In the genomic region with DNA sequence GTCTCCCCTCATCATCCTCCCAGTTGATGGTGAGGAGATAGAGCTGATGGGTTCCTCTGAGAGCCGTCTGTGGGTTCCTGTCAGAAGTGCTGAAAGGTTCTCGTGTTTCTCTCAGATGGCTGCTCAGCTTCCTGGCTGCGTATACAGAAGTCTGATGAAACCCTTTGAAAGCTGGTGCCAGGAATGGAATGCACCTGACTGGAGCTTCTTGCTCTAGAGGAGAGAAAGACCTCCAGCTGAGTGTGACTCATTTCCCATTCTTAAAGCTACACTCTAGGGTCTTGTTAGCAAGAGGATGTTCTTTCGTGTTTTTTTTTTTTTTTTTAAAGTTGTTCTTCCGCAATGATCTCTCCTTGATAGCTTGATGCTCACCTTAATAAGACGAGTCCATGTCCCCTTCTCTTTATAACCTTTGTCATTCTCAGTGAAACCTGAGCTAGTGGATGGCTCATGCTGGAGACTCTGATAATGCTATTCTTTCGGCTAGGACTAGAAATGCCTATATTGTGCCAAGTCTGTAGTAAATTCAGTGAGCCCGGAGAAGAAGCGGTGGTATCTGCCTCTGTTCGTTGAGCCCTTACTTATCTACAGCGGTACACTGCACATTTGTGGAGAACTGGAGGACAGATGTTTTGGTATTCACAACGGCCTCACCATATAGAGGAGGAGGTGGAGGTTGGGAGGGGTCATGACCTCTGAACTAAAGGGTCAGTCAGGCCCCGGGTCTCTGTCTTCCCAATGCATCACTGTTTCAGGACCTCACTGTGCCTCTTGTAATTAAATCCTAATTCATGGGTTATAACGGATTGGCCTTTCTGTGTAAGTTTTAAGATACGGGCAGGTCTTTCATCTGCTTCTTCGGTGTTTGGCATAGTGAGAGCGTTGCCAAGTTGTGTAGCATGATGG, we compare ENCODE assay signal across 9 mouse cellular contexts. TPM values are rescaled to one million over a fixed set of nuclear protein-coding genes. Genes with fewer than 3 reads are reported as not detected.
DNase-seq lines count a peak whose midpoint lies in the region; ATAC-seq and TF ChIP-seq lines count a peak whose summit lies in the region.
"Had no signal": no experiment of that assay in that cellular context is flagged by ENCODE, and none has a peak within 500 bp of the region (broad histone marks: within the 10 kb centered on the region; RNA-seq: fewer than 3 reads in every experiment).

No protein-coding gene starts in this region.

- no peak overlapping the region for H3K9ac ChIP-seq in heart, embryonic 14.5 days (ENCODE audit: low read length)
- no peak overlapping the region for H3K9ac ChIP-seq in hindbrain, embryonic 16.5 days (ENCODE audit: low read depth, low read length)
- H3K9ac ChIP-seq in midbrain, embryonic 14.5 days (replicated peaks; ENCODE audit: low read length), result peak overlapping the region; percentile 86; the same call in 1 of the 2 replicates
- H3K9ac ChIP-seq: liver, embryonic 13.5 days had no signal

- H3K27ac ChIP-seq in heart, embryonic 14.5 days (replicated peaks in 1 of 2; ENCODE audit: control insufficient read depth in 1 of 2, insufficient read depth in 1 of 2, low read depth in 2 of 2, low read length in 2 of 2), result no peak overlapping the region
- no peak overlapping the region for H3K27ac ChIP-seq in hindbrain, embryonic 16.5 days (ENCODE audit: low read depth, low read length)
- no peak overlapping the region for H3K27ac ChIP-seq in midbrain, embryonic 14.5 days (replicated peaks; ENCODE audit: low read depth, low read length)
- no peak overlapping the region for H3K27ac ChIP-seq in left cerebral cortex, adult 2 months
- H3K27ac ChIP-seq: liver, embryonic 13.5 days had no signal

- intact Hi-C loops in left cerebral cortex, adult 2 months (cut with DNase I), result loop anchor here (5.0 kb wide), 1 partner anchor 125 kb away; no protein-coding TSS in a partner anchor

- peak overlapping the region; percentile 99 for H3K4me2 ChIP-seq in heart, embryonic 14.5 days (ENCODE audit: low read length)
- peak overlapping the region; percentile 81 for H3K4me2 ChIP-seq in hindbrain, embryonic 16.5 days (ENCODE audit: low read length)
- H3K4me2 ChIP-seq in midbrain, embryonic 14.5 days (ENCODE audit: low read length), result peak overlapping the region; percentile 92

- ATAC-seq in heart, embryonic 14.5 days (ENCODE audit: insufficient number of reproducible peaks, insufficient read depth, low FRiP score, low read depth), result no peak
- ATAC-seq in hindbrain, embryonic 16.5 days, result no peak
- ATAC-seq in midbrain, embryonic 14.5 days (ENCODE audit: low FRiP score, low TSS enrichment), result no peak

- 71% methylated on average over 17 of the region's 17 CpGs for WGBS in heart, embryonic 14.5 days
- WGBS in hindbrain, embryonic 16.5 days, result 49% methylated on average over 17 of the region's 17 CpGs
- WGBS in midbrain, embryonic 14.5 days, result 50% methylated on average over 17 of the region's 17 CpGs

- H3K27me3 ChIP-seq in heart, embryonic 14.5 days (ENCODE audit: control insufficient read depth, insufficient read depth, low read length), result no peaks in the 10 kb centered on the region
- no peaks in the 10 kb centered on the region for H3K27me3 ChIP-seq in hindbrain, embryonic 16.5 days (replicated peaks; ENCODE audit: control insufficient read depth, insufficient read depth, low read length)
- H3K27me3 ChIP-seq in midbrain, embryonic 14.5 days (ENCODE audit: control insufficient read depth, insufficient read depth, low read length), result no peaks in the 10 kb centered on the region

- no peaks in the 10 kb centered on the region for H3K36me3 ChIP-seq in heart, embryonic 14.5 days (ENCODE audit: control insufficient read depth, insufficient read depth, low read length)
- H3K36me3 ChIP-seq in hindbrain, embryonic 16.5 days (ENCODE audit: control insufficient read depth, insufficient read depth, low read length), result no peaks in the 10 kb centered on the region
- no peaks in the 10 kb centered on the region for H3K36me3 ChIP-seq in midbrain, embryonic 14.5 days (ENCODE audit: control insufficient read depth, insufficient read depth, low read length)
- H3K36me3 ChIP-seq: liver, embryonic 13.5 days had no signal

- TF ChIP-seq CTCF in left cerebral cortex, adult 2 months (IDR thresholded peaks at IDR 0.05), result no peak

- no peak for DNase-seq in heart, adult 11 months
- peak; percentile 90 for DNase-seq in brain, adult 2 months (ENCODE audit: low read depth, low spot score)
- no peak for DNase-seq in midbrain, embryonic 14.5 days
- no peak for DNase-seq in left cerebral cortex, adult 2 months (ENCODE audit: extremely low spot score in 1 of 2, low spot score in 2 of 2)
- no peak for DNase-seq in urinary bladder, postnatal 4 days (ENCODE audit: low spot score in 2 of 2)
- no peak for DNase-seq in spleen, postnatal 4 days (ENCODE audit: low spot score in 2 of 2)
- DNase-seq: liver, embryonic 13.5 days had no signal

- peaks cover 11 to 23% of the 10 kb centered on the region in 2 experiments for H3K4me1 ChIP-seq in heart, embryonic 14.5 days (ENCODE audit: control insufficient read depth in 2 of 2, insufficient read depth in 2 of 2, low read length in 2 of 2)
- H3K4me1 ChIP-seq in hindbrain, embryonic 16.5 days (ENCODE audit: control insufficient read depth, insufficient read depth, low read depth, low read length), result peaks cover 20% of the 10 kb centered on the region
- peaks cover 29% of the 10 kb centered on the region for H3K4me1 ChIP-seq in midbrain, embryonic 14.5 days (ENCODE audit: control insufficient read depth, insufficient read depth, low read length)

- no peak overlapping the region for H3K4me3 ChIP-seq in heart, embryonic 14.5 days (ENCODE audit: control insufficient read depth in 1 of 2, insufficient read depth in 1 of 2, low read depth in 1 of 2, low read length in 2 of 2)
- peak overlapping the region; percentile 88 for H3K4me3 ChIP-seq in hindbrain, embryonic 16.5 days (ENCODE audit: low read length)
- peak overlapping the region; percentile 86 for H3K4me3 ChIP-seq in midbrain, embryonic 14.5 days (replicated peaks; ENCODE audit: low read depth, low read length)
- no peak overlapping the region; the same call in 1 of the 2 replicates for H3K4me3 ChIP-seq in left cerebral cortex, adult 2 months

- peaks cover 8% of the 10 kb centered on the region; the same call in 1 of the 2 replicates for H3K9me3 ChIP-seq in heart, embryonic 14.5 days (ENCODE audit: control insufficient read depth, low read length)
- H3K9me3 ChIP-seq in hindbrain, embryonic 16.5 days (ENCODE audit: control insufficient read depth, low read length), result no peaks in the 10 kb centered on the region; the same call in 1 of the 2 replicates
- H3K9me3 ChIP-seq in midbrain, embryonic 14.5 days (ENCODE audit: control insufficient read depth, low read length), result no peaks in the 10 kb centered on the region
- H3K9me3 ChIP-seq: liver, embryonic 13.5 days had no signal

RNA-seq across cellular contexts. Expression of gene Agap1, which starts 2.8 kb away (rescaled TPM):
- polyA plus RNA-seq in heart, embryonic 14.5 days (2014; fragmentation: Nextera tagmentation; extraction: Ambion mirVana), result 13.4 and 17.0 TPM in 2 replicates
- 31.9 and 33.7 TPM in 2 replicates for polyA plus RNA-seq in hindbrain, embryonic 16.5 days (2015; fragmentation: Nextera tagmentation; extraction: Ambion mirVana)
- 82.3 and 89.6 TPM in 2 replicates for polyA plus RNA-seq in midbrain, embryonic 14.5 days (2014; fragmentation: Nextera tagmentation; extraction: Ambion mirVana)
- 100 to 1,000 TPM; 270 to 281 TPM for total RNA-seq in left cerebral cortex, adult 2 months (2021)

Comparison
In these comparisons a context has a peak if more than half of its experiments do, and no peak if none do; other contexts are left out.
1. H3K4me3 ChIP-seq: peak in hindbrain, embryonic 16.5 days (single experiment) and midbrain, embryonic 14.5 days (single experiment); none in heart, embryonic 14.5 days (0 of 2) and left cerebral cortex, adult 2 months (single experiment).
2. Peak in every context shown above with its lines, with median percentiles within 50 percentile points of each other: H3K4me2 ChIP-seq.